Mouse (Mus musculus) splenic B cell, adult 2 months (primary cell): ENCODE measurements around the gene Cela1.

Experiments used
- DNase-seq: peaks from one replicate; pipeline ENCODE4 v3.0.0-alpha.2; 2011; ENCODE audit warnings: low read depth, low spot score
- H3K27me3 ChIP-seq: 2 replicates; pipeline ENCODE4 v1.6.1; 2012; ENCODE audit warnings: mild to moderate bottlenecking, low read length, moderate library complexity, mixed read lengths; ENCODE audit not compliant: control insufficient read depth, poor library complexity, insufficient read depth, severe bottlenecking
- H3K36me3 ChIP-seq: 2 replicates; pipeline ENCODE4 v1.6.1; 2012; ENCODE audit warnings: mild to moderate bottlenecking, low read length, moderate library complexity, mixed read lengths; ENCODE audit not compliant: control insufficient read depth, poor library complexity, insufficient read depth, severe bottlenecking

The Cela1 gene

GRCm38 (mm10) chr15:100628797-100629196 lies 58.9 kb downstream of the Cela1 start:
- no peaks in the 10 kb centered on the region for H3K36me3 ChIP-seq
- no peak for DNase-seq
- no peaks in the 10 kb centered on the region for H3K27me3 ChIP-seq

DNA sequence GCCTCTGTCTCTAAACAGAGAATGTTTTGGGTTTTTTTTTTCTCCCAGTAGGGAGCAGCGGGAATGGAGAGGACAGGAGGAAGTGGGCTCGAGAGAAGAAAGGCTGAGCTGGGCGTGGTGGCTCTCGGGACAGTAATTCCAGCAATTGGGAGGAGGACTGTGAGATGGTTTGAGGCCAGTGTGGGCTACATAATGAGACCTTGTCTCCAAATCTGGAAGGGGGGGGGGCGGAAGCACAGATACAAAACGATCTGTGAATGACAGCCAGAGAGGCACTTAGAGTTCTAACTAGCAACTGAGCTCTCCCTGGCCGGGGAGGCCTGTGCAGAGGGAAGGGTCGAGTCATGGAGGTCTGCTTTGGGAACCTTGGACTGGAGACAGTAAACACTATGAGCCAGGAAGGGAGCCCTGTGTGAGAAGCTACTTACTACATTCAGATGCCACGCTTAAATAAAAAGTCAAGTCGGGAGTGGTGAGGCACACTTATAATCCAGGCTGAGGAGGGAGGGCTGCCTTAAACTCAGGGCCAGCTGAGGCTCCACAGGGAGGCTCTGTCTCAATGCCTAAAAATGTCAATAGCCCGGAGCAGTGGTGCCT lies 59.8 kb downstream of the Cela1 start:
- Histone ChIP-seq H3K36me3 (no peaks in the 10 kb centered on the region), H3K27me3 (no peaks in the 10 kb centered on the region)
- DNase-seq = no peak

DNA sequence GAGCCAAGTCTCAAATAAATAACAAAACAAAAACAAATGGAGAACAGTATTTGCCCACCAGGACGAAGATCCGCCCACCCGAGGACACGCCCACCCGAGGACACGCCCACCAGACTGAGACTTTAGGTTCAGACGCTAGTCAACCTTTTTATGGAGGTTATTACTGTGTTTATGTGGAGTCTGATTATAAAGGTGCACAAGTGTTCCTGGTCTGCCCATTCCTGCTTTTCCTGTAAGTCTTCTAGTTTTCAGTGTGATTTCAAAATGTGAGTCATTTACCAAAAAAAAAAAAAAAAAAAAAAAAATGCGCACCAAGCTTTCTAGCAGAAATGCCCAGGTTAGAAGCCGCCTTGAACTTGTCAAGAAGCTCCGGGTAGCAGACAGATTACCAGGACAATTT lies 60.4 kb downstream of the Cela1 start:
- Histone ChIP-seq H3K36me3 (no peaks in the 10 kb centered on the region), H3K27me3 (no peaks in the 10 kb centered on the region)
- no peak for DNase-seq

DNA sequence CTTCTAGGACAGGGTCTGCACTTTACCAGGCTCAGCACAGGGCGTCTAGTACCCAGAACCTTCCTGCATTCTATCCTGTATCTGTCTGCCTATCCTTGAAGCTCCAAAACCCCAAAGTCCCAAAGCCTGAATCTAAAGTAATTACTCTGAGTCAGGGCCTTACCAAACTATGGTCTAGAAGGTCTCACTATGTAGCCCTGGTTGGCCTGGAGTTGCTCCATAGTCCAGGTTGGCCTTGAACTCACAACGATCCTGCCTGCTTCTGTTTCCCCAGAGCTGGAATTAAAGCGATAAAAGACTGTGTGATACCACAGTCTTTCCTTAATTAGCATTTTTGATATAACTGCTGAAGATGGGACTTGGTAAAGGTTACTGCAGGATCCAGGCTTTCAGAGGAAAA lies 63.3 kb downstream of the Cela1 start:
- DNase-seq = no peak
- Histone ChIP-seq H3K36me3 (peaks cover 7% of the 10 kb centered on the region), H3K27me3 (no peaks in the 10 kb centered on the region)
